Mouse (Mus musculus): ENCODE results near the gene Gm26897. TPM values are rescaled to one million over a fixed set of nuclear protein-coding genes. Genes with fewer than 3 reads are reported as not detected.

Gene Gm26897
- not detected for polyA plus RNA-seq (2017; shearing (Covaris generic))

GRCm38 (mm10) chr5:111733851-111734250 is at the start of gene Gm26897:
Gene Gm26897, plus strand, starts transcription at chr5:111733924.

Data from inflammation-experienced regulatory T-cells, adult 16 weeks (primary cell).